Mouse (Mus musculus) olfactory bulb, adult 2 months (tissue): ENCODE measurements at regions not wholly inside any gene's neighbourhood (a gene's known extent, or its start where the extent isn't known, plus 50 kb on each side); places are given as distances from the start of the nearest gene placed in this dataset.
"Not testable (repeated sequence)": the region's sequence is repeated elsewhere in the genome, so short reads cannot be mapped to it uniquely, and the experiment has no call there.

Experiments used
- CTCF ChIP-seq: fragments of 200-500 bp; IDR thresholded peaks from 2 replicates; pipeline ENCODE4 v1.5.1; 2012; ENCODE audit warnings: low read depth, mild to moderate bottlenecking, low read length, moderate library complexity; ENCODE audit not compliant: insufficient read depth
- POLR2A ChIP-seq: fragments of 200-500 bp; IDR thresholded peaks from 2 replicates; pipeline ENCODE4 v1.6.1; 2012; ENCODE audit warnings: mild to moderate bottlenecking, low read depth, low read length, moderate library complexity; ENCODE audit not compliant: insufficient read depth

- TF ChIP-seq CTCF, POLR2A: not testable (repeated sequence)
Observed at GRCm38 (mm10) chr8:71815813-71816212, 66.0 kb upstream of the Zfp709 start.
